Mouse (Mus musculus) ES-E14 (cell line): ENCODE measurements around the gene Pnpla8. TPM values are rescaled to one million over a fixed set of nuclear protein-coding genes. Genes with fewer than 3 reads are reported as not detected.

Experiments
- DNase-seq: peaks from one replicate; pipeline ENCODE4 v3.0.0-alpha.2; 2013; ENCODE audit warnings: low read depth, low spot score
- H3K27ac ChIP-seq: 2 replicates; pipeline ENCODE4 v1.5.1; 2012; ENCODE audit warnings: low read depth, mild to moderate bottlenecking, low read length, moderate library complexity, mixed read lengths; ENCODE audit not compliant: poor library complexity, insufficient read depth, severe bottlenecking
- H3K36me3 ChIP-seq: 2 replicates; pipeline ENCODE4 v1.6.1; 2012; ENCODE audit warnings: mild to moderate bottlenecking, low read length, moderate library complexity, mixed read lengths; ENCODE audit not compliant: control insufficient read depth, poor library complexity, insufficient read depth, severe bottlenecking
- H3K4me1 ChIP-seq, 2 experiments: fragments of 150-350 bp in 1 of 2; sonication (generic) in 1 of 2; 2 replicates each; pipeline ENCODE4 v1.6.1; 2012; ENCODE audit warnings: low read length in 2 of 2, mild to moderate bottlenecking in 1 of 2, mixed read lengths in 1 of 2; ENCODE audit not compliant: control insufficient read depth in 2 of 2, insufficient read depth in 2 of 2, poor library complexity in 1 of 2
- H3K4me3 ChIP-seq, 2 experiments: fragments of 150-350 bp in 1 of 2; sonication (generic) in 1 of 2; 2 replicates each; pipeline ENCODE4 v1.5.1; 2012; ENCODE audit warnings: low read length in 2 of 2, low read depth in 1 of 2, mild to moderate bottlenecking in 1 of 2, mixed read lengths in 1 of 2; ENCODE audit not compliant: insufficient read depth in 1 of 2, poor library complexity in 1 of 2, severe bottlenecking in 1 of 2
- H3K9ac ChIP-seq: 2 replicates; pipeline ENCODE4 v1.6.1; 2012; ENCODE audit warnings: low read depth, mild to moderate bottlenecking, low read length, mixed read lengths; ENCODE audit not compliant: poor library complexity, insufficient read depth, severe bottlenecking
- H3K9me3 ChIP-seq: fragments of 150-350 bp; sonication (generic); 2 replicates; pipeline ENCODE4 v1.6.1; 2012; ENCODE audit warnings: low read depth, mild to moderate bottlenecking, low read length; ENCODE audit not compliant: control insufficient read depth, insufficient read depth
- CHD2 ChIP-seq: IDR thresholded peaks from 2 replicates; pipeline ENCODE4 v1.6.1; 2014; ENCODE audit warnings: mild to moderate bottlenecking, low read depth, low read length, inconsistent platforms
- HCFC1 ChIP-seq: IDR thresholded peaks from 2 replicates; pipeline ENCODE4 v1.6.1; 2012; ENCODE audit warnings: low read length, inconsistent platforms, borderline replicate concordance; ENCODE audit not compliant: insufficient read depth
- MAFK ChIP-seq: IDR thresholded peaks from 2 replicates; pipeline ENCODE4 v1.6.1; 2014; ENCODE audit warnings: mild to moderate bottlenecking, low read depth, low read length, inconsistent platforms; ENCODE audit not compliant: insufficient read depth
- ZC3H11A ChIP-seq: IDR thresholded peaks from 2 replicates; pipeline ENCODE4 v1.6.1; 2012; ENCODE audit warnings: low read depth, mild to moderate bottlenecking, inconsistent platforms, low read length, borderline replicate concordance
- ZNF384 ChIP-seq: IDR thresholded peaks from 2 replicates; pipeline ENCODE4 v1.6.1; 2012; ENCODE audit warnings: low read depth, low read length, inconsistent platforms
- in situ Hi-C, 2 experiments: fragments of 600-800 bp; cut with MboI; formaldehyde crosslinking; loops; one replicate each; pipeline ENCODE4 v1.15.1; 2025; ENCODE audit warnings: low sequenced_read_pairs in 2 of 2, inconsistent platforms in 1 of 2; ENCODE audit not compliant: unreplicated experiment in 2 of 2
- total RNA-seq: library from RNA; depleted of rRNA; stranded (reverse); fragments of 300-350 nt; gene quantifications from 2 replicates; pipeline ENCODE4 v1.2.3, GENCODE M21; 2012

Gene Pnpla8
- total RNA-seq, 1 experiment: 23.6 TPM

GRCm38 (mm10) chr12:44300793-44301192, 79.6 kb downstream of the Pnpla8 start:
- Histone ChIP-seq H3K4me1 (no peaks in the 10 kb centered on the region), H3K27ac (no peak overlapping the region)
- in situ Hi-C loops: loop anchor here in 1 of 2 experiments (25.0 kb wide), 1 partner anchor 262 kb away; no protein-coding TSS in a partner anchor

GRCm38 (mm10) chr12:44304012-44304411, 82.8 kb downstream of the Pnpla8 start:
- H3K9ac ChIP-seq: no peak overlapping the region
- H3K4me3 ChIP-seq: no peak overlapping the region
- H3K36me3 ChIP-seq: 0 out of 2 replicates have a peak, but pooled peaks cover 2% of the 10 kb centered on the region
- no peak overlapping the region for H3K27ac ChIP-seq
- in situ Hi-C loops: loop anchor here in 1 of 2 experiments (25.0 kb wide), 1 partner anchor 258 kb away; no protein-coding TSS in a partner anchor
- TF ChIP-seq HCFC1 (no peak), ZC3H11A (no peak), CHD2 (no peak), MAFK (no peak), ZNF384 (no peak)
- no peaks in the 10 kb centered on the region for H3K9me3 ChIP-seq
- no peaks in the 10 kb centered on the region for H3K4me1 ChIP-seq
- no peak for DNase-seq

More at GRCm38 (mm10) chr12:44300793-44301192, 79.6 kb downstream of the Pnpla8 start:
- Histone ChIP-seq H3K9ac (no peak overlapping the region), H3K36me3 (0 out of 2 replicates have a peak, but pooled peaks cover 2% of the 10 kb centered on the region), H3K4me3 (no peak overlapping the region), H3K9me3 (no peaks in the 10 kb centered on the region)
- no peak for TF ChIP-seq MAFK
- TF ChIP-seq HCFC1: no peak
- no peak for DNase-seq

- Histone ChIP-seq H3K4me1 (no peaks in the 10 kb centered on the region), H3K9me3 (no peaks in the 10 kb centered on the region), H3K4me3 (no peak overlapping the region), H3K36me3 (0 out of 2 replicates have a peak, but pooled peaks cover 1% of the 10 kb centered on the region), H3K27ac (no peak overlapping the region), H3K9ac (no peak overlapping the region)
- TF ChIP-seq ZNF384 (no peak), HCFC1 (no peak), MAFK (no peak), CHD2 (no peak), ZC3H11A (no peak)
- no peak for DNase-seq
- in situ Hi-C loops: loop anchor here in 1 of 2 experiments (25.0 kb wide), 1 partner anchor 257 kb away; no protein-coding TSS in a partner anchor
Observed at GRCm38 (mm10) chr12:44304869-44305268, 83.7 kb downstream of the Pnpla8 start.

- H3K27ac ChIP-seq: no peak overlapping the region
- no peak for TF ChIP-seq ZNF384
- no peaks in the 10 kb centered on the region for H3K36me3 ChIP-seq
- no peaks in the 10 kb centered on the region for H3K9me3 ChIP-seq
- H3K9ac ChIP-seq: no peak overlapping the region
- H3K4me1 ChIP-seq: no peaks in the 10 kb centered on the region
- in situ Hi-C loops: loop anchor here in 1 of 2 experiments (25.0 kb wide), 1 partner anchor 254 kb away; no protein-coding TSS in a partner anchor
- H3K4me3 ChIP-seq: no peak overlapping the region
- DNase-seq: no peak
Observed at GRCm38 (mm10) chr12:44308221-44308620, 87.1 kb downstream of the Pnpla8 start.

- H3K9ac ChIP-seq: no peak overlapping the region
- no peaks in the 10 kb centered on the region for H3K4me1 ChIP-seq
- in situ Hi-C loops: loop anchor here in 1 of 2 experiments (25.0 kb wide), 1 partner anchor 247 kb away; no protein-coding TSS in a partner anchor
- H3K36me3 ChIP-seq: no peaks in the 10 kb centered on the region
- no peak overlapping the region for H3K4me3 ChIP-seq
- no peak overlapping the region for H3K27ac ChIP-seq
- DNase-seq: no peak
- no peaks in the 10 kb centered on the region for H3K9me3 ChIP-seq
- TF ChIP-seq ZNF384 (no peak), HCFC1 (no peak), MAFK (no peak), CHD2 (no peak), ZC3H11A (no peak)
Observed at GRCm38 (mm10) chr12:44315212-44315611, 94.0 kb downstream of the Pnpla8 start.
